Mouse (Mus musculus): ENCODE measurements around the gene Hmg20b. TPM values are rescaled to one million over a fixed set of nuclear protein-coding genes. Genes with fewer than 3 reads are reported as not detected.

Gene Hmg20b
- total and polyA plus RNA-seq, 2 experiments from 2014 or later = 80.7 to 92.3 TPM

GRCm38 (mm10) chr10:81356991-81357844 lies 6.9 kb upstream of the Hmg20b start, which contains the start of gene Mfsd12:
Gene Mfsd12, plus strand, starts transcription at chr10:81357491.
- Histone ChIP-seq H3K4me1 (ENCODE audit: control insufficient read depth, insufficient read depth) (peaks cover 13% of the 10 kb centered on the region), H3K27me3 (ENCODE audit: control insufficient read depth, insufficient read depth, low read length) (no peaks in the 10 kb centered on the region), H3K4me2 (ENCODE audit: low read depth, low read length) (peak within 1 kb of the TSS; percentile 99), H3K9ac (replicated peaks; ENCODE audit: low read depth, low read length) (peak within 1 kb of the TSS; percentile 80), H3K27ac (ENCODE audit: low read depth) (peak within 1 kb of the TSS; percentile 63), H3K36me3 (replicated peaks; ENCODE audit: control insufficient read depth, insufficient read depth, low read length) (0 out of 2 replicates have a peak, but pooled peaks cover 6% of the 10 kb centered on the region), H3K4me3 (ENCODE audit: low read depth, low read length) (peak within 1 kb of the TSS; percentile 76), H3K9me3 (replicated peaks; ENCODE audit: control insufficient read depth, low read length) (no peaks in the 10 kb centered on the region)
- WGBS = 2% methylated on average over 77 of the region's 79 CpGs
- DNase-seq (ENCODE audit: low spot score) = peak; percentile 86
- TF ChIP-seq EP300 (IDR thresholded peaks at IDR 0.05; ENCODE audit: low read depth) (no peak), CTCF (IDR thresholded peaks at IDR 0.05; ENCODE audit: low read depth) (no peak)
- peak; percentile 89 for ATAC-seq (ENCODE audit: insufficient read depth, low read depth)

DNA sequence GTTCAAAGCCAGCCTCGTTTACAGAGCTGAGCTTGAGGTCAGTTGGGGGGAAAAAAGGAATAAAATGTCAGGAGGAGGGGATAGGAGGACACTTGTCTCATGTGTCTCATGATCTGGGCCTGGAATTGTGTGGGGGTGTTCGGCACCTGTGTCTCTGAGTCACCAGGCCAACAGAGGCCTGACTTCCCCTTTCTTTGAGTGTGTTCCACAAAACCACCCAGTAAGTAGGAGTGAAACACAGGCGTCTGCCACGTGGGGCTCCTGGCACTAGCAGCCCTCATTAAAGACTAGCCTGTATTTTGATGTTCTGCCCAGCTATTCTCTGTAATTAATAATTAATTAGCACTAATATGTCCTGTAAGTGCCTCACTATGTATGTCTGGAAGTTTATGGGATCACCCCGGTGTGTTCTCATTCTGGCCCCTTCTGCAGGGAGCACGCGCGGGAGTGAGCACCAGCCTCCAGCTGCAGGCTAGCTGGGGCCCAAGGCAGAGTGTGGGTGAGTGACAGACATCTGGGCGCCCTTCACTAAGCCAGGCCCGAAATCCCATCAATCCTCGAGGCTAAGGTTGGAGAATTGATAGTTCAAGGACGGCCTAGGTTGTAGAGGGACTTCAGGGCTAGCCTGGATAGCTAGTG lies 6.2 kb upstream of the Hmg20b start:
- DNase-seq (ENCODE audit: low spot score) (no peak), ATAC-seq (ENCODE audit: insufficient read depth, low read depth) (no peak)
- TF ChIP-seq EP300 (IDR thresholded peaks at IDR 0.05; ENCODE audit: low read depth) (no peak), CTCF (IDR thresholded peaks at IDR 0.05; ENCODE audit: low read depth) (no peak)
- no peak overlapping the region for H3K27ac ChIP-seq (ENCODE audit: low read depth)
- no peaks in the 10 kb centered on the region for H3K9me3 ChIP-seq (replicated peaks; ENCODE audit: control insufficient read depth, low read length)
- peaks cover 10% of the 10 kb centered on the region for H3K4me1 ChIP-seq (ENCODE audit: control insufficient read depth, insufficient read depth)
- 0 out of 2 replicates have a peak, but pooled peaks cover 6% of the 10 kb centered on the region for H3K36me3 ChIP-seq (replicated peaks; ENCODE audit: control insufficient read depth, insufficient read depth, low read length)
- H3K4me3 ChIP-seq (ENCODE audit: low read depth, low read length) = 0 out of 2 replicates have a peak overlapping the region, but pooled peaks have one; percentile 76
- H3K4me2 ChIP-seq (ENCODE audit: low read depth, low read length) = peak overlapping the region; percentile 99; the same call in 1 of the 2 replicates
- H3K9ac ChIP-seq (replicated peaks; ENCODE audit: low read depth, low read length) = no peak overlapping the region
- WGBS = 57% methylated on average over 12 of the region's 12 CpGs
- H3K27me3 ChIP-seq (ENCODE audit: control insufficient read depth, insufficient read depth, low read length) = no peaks in the 10 kb centered on the region

GRCm38 (mm10) chr10:81355533-81355932 lies 5.3 kb upstream of the Hmg20b start:
- Histone ChIP-seq H3K36me3 (replicated peaks; ENCODE audit: control insufficient read depth, insufficient read depth, low read length) (no peaks in the 10 kb centered on the region), H3K9me3 (replicated peaks; ENCODE audit: control insufficient read depth, low read length) (no peaks in the 10 kb centered on the region), H3K4me2 (ENCODE audit: low read depth, low read length) (no peak overlapping the region), H3K27me3 (ENCODE audit: control insufficient read depth, insufficient read depth, low read length) (no peaks in the 10 kb centered on the region), H3K4me1 (ENCODE audit: control insufficient read depth, insufficient read depth) (peaks cover 14% of the 10 kb centered on the region), H3K9ac (replicated peaks; ENCODE audit: low read depth, low read length) (no peak overlapping the region), H3K4me3 (ENCODE audit: low read depth, low read length) (no peak overlapping the region), H3K27ac (ENCODE audit: low read depth) (no peak overlapping the region)
- DNase-seq (ENCODE audit: low spot score) = no peak
- 77% methylated on average over 4 of the region's 4 CpGs for WGBS
- ATAC-seq (ENCODE audit: insufficient read depth, low read depth) = no peak
- no peak for TF ChIP-seq CTCF (IDR thresholded peaks at IDR 0.05; ENCODE audit: low read depth)
- no peak for TF ChIP-seq EP300 (IDR thresholded peaks at IDR 0.05; ENCODE audit: low read depth)

DNA sequence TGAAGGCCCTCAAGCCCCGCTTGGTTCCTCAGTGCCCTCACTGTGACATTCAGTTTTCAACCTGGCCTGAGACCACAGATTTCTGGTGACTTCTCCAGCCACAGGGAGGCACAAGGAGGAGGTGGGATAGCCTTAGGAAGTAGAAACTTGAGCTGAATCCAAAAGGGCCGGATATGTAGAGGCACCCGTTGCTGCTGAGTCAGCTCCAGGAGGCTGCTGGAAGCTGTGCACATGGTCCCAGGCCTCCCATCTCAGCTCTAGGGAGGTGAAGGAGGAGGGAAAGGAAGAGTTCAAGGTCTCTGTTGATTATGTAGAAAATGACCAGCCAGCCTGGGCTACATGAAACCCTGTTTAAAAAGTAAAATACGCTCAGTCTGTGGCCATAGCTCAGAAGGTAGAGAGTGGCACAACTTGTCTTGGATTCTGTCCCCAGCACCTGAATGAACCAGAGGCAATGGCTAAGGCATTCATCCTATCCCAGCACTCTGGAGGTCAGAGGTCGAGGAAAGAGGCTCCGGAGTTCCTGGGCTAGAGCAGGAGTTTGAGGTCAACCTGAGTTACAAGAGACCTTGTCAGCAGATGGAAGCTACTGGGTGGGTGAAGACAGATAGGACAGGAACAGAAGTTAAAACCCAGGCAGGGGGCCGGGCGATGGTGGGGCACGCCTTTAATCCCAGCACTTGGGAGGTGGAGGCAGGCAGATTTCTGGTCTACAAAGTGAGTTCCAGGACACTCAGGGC lies 4.6 kb upstream of the Hmg20b start:
- 70% methylated on average over 9 of the region's 9 CpGs for WGBS
- ATAC-seq (ENCODE audit: insufficient read depth, low read depth) = no peak
- H3K4me1 ChIP-seq (ENCODE audit: control insufficient read depth, insufficient read depth) = peaks cover 14% of the 10 kb centered on the region
- no peak overlapping the region for H3K9ac ChIP-seq (replicated peaks; ENCODE audit: low read depth, low read length)
- no peak overlapping the region for H3K4me3 ChIP-seq (ENCODE audit: low read depth, low read length)
- no peak for DNase-seq (ENCODE audit: low spot score)
- no peak for TF ChIP-seq CTCF (IDR thresholded peaks at IDR 0.05; ENCODE audit: low read depth)
- TF ChIP-seq EP300 (IDR thresholded peaks at IDR 0.05; ENCODE audit: low read depth) = no peak
- no peak overlapping the region for H3K4me2 ChIP-seq (ENCODE audit: low read depth, low read length)
- H3K9me3 ChIP-seq (replicated peaks; ENCODE audit: control insufficient read depth, low read length) = no peaks in the 10 kb centered on the region
- H3K27me3 ChIP-seq (ENCODE audit: control insufficient read depth, insufficient read depth, low read length) = no peaks in the 10 kb centered on the region
- no peak overlapping the region for H3K27ac ChIP-seq (ENCODE audit: low read depth)
- H3K36me3 ChIP-seq (replicated peaks; ENCODE audit: control insufficient read depth, insufficient read depth, low read length) = no peaks in the 10 kb centered on the region

GRCm38 (mm10) chr10:81351678-81352291 lies 1.5 kb upstream of the Hmg20b start:
- Histone ChIP-seq H3K27ac (ENCODE audit: low read depth) (no peak overlapping the region; the same call in 1 of the 2 replicates), H3K27me3 (ENCODE audit: control insufficient read depth, insufficient read depth, low read length) (no peaks in the 10 kb centered on the region), H3K4me1 (ENCODE audit: control insufficient read depth, insufficient read depth) (peaks cover 12% of the 10 kb centered on the region), H3K4me2 (ENCODE audit: low read depth, low read length) (no peak overlapping the region), H3K4me3 (ENCODE audit: low read depth, low read length) (no peak overlapping the region), H3K9me3 (replicated peaks; ENCODE audit: control insufficient read depth, low read length) (no peaks in the 10 kb centered on the region), H3K9ac (replicated peaks; ENCODE audit: low read depth, low read length) (no peak overlapping the region), H3K36me3 (replicated peaks; ENCODE audit: control insufficient read depth, insufficient read depth, low read length) (peaks cover 15% of the 10 kb centered on the region)
- WGBS = 17% methylated on average over 9 of the region's 9 CpGs
- no peak for ATAC-seq (ENCODE audit: insufficient read depth, low read depth)
- DNase-seq (ENCODE audit: low spot score) = no peak
- TF ChIP-seq CTCF (IDR thresholded peaks at IDR 0.05; ENCODE audit: low read depth) = no peak

Measured in heart, postnatal 0 days (tissue).